Mouse (Mus musculus): ENCODE data around the gene Tbc1d9b. TPM values are rescaled to one million over a fixed set of nuclear protein-coding genes. Genes with fewer than 3 reads are reported as not detected.

Gene Tbc1d9b
- 12.4 and 14.7 TPM in 2 replicates for polyA plus RNA-seq (2012; rRNA removed)

GRCm38 (mm10) chr11:50130811-50131766 lies at the start of gene Tbc1d9b:
Gene Tbc1d9b, plus strand, starts transcription at chr11:50131396.

DNA sequence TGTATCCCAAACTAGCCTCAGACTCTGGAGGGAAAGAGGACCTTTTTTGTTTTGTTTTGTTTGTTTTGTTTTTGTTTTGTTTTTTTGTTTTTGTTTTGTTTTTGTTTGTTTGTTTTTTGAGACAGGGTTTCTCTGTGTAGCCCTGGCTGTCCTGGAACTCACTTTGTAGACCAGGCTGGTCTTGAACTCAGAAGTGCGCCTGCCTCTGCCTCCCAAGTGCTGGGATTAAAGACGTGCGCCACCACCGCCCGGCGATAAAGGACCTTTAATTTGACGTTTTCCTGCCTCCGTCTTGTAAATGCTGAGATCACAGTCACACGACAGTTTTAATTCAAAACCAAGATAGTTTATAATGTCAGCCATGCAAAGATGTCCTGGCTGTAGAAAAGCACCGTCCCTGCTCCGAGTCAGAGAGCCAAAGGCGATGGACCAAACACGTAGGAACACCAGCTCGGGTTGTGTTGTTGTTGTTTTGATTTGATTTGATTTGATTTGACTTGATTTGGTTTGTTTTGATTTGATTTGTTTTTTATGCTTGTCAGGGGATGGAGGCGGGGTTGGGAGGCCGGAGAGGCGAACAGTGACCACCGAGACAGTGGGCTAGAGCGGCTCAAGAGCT lies 43.0 kb downstream of the Tbc1d9b start, which contains the start of gene Mrnip:
Gene Mrnip, plus strand, starts transcription at position 334 of the 619 bp plus-strand sequence.

DNA sequence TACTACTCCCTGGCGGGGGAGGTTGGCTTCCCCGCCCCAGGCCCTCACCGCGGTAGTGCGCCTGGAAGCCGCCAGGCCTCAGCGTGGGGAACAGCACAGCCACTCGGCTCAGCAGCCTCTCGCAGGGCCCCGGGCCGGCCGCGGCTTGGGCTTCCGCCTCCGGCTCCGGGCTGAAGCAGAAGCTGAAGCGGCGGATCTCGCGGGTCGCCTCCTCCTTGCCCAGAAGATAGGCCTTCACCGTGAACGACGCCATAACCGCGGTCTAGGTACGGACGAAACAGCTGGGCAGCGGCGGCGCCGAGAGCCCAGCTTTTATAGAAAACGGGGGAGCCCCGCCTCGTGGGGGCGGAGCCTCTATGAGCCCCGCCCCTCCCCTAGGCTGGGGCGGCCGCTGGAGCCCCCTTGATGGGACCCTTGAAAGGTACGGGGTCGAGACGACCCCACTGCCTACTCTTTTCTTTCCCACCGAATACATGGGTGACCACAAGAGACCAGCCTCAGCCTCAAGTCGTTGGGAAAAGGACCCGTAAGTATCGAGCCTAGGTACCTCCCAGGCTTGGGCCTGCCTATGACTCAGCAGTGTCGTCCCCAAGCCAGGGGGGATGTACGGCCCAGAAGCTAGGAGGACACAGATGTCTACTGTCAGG lies 79.4 kb downstream of the Tbc1d9b start, which contains the start of the genes Sqstm1 and Mgat4b:
Gene Sqstm1, minus strand, starts transcription at position 323 of the 647 bp plus-strand sequence.
Gene Mgat4b, plus strand, starts transcription at position 386 of the 647 bp plus-strand sequence.

Other genes starting within 250 kb of the Tbc1d9b start
- 1.4 and 1.6 TPM in 2 replicates for gene Rasgef1c, start 229.6 kb upstream of the Tbc1d9b start, polyA plus RNA-seq (2012; rRNA removed)
- gene Rnf130, start 106.0 kb upstream of the Tbc1d9b start, polyA plus RNA-seq (2012; rRNA removed) = 26.9 and 60.8 TPM in 2 replicates
- 2.0 and 3.1 TPM in 2 replicates for gene Mrnip, start 43.0 kb downstream of the Tbc1d9b start, polyA plus RNA-seq (2012; rRNA removed)
- gene Sqstm1, start 79.4 kb downstream of the Tbc1d9b start, polyA plus RNA-seq (2012; rRNA removed) = 79.4 and 111 TPM in 2 replicates
- 75.4 and 163 TPM in 2 replicates for gene Mgat4b, start 79.5 kb downstream of the Tbc1d9b start, polyA plus RNA-seq (2012; rRNA removed)
- gene Ltc4s, start 107.2 kb downstream of the Tbc1d9b start, polyA plus RNA-seq (2012; rRNA removed) = 43.0 and 77.1 TPM in 2 replicates
- gene Maml1, start 160.9 kb downstream of the Tbc1d9b start, polyA plus RNA-seq (2012; rRNA removed) = 6.6 and 7.0 TPM in 2 replicates
- gene Canx, start 194.3 kb downstream of the Tbc1d9b start, polyA plus RNA-seq (2012; rRNA removed) = 6.9 and 8.9 TPM in 2 replicates
- not detected in 2 replicates for gene Cby3, start 223.1 kb downstream of the Tbc1d9b start, polyA plus RNA-seq (2012; rRNA removed)
- gene Hnrnph1, start 245.6 kb downstream of the Tbc1d9b start, polyA plus RNA-seq (2012; rRNA removed) = 3.3 and 5.5 TPM in 2 replicates

Data from stomach, adult 2 months (tissue).